Mouse (Mus musculus): ENCODE measurements at regions not wholly inside any gene's neighbourhood (a gene's known extent, or its start where the extent isn't known, plus 50 kb on each side); places are given as distances from the start of the nearest gene placed in this dataset.

- DNase-seq (ENCODE audit: low read depth, low spot score) = no peak
Measured at GRCm38 (mm10) chr19:14891689-14892389, 294.0 kb upstream of the Tle4 start.

DNA sequence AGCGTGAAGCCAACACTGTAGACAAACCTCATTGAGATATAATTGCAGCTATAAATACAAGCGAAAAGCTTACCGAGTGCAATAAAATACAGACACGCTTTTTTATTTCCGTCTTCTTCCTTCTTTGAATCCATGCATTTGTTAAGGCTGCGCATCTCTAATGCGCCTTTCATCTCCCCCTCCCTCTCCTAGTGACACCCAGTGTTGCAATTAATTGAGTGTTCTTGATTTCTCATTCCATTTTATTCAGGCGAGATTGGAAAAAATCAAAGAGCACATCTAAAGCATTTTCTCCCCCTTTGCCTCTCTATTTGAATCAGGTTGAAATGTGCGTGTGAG is 293.2 kb upstream of the Tle4 start:
- DNase-seq (ENCODE audit: low read depth, low spot score) = no peak

GRCm38 (mm10) chr19:14890241-14891089 is 292.6 kb upstream of the Tle4 start:
- no peak for DNase-seq (ENCODE audit: low read depth, low spot score)

DNA sequence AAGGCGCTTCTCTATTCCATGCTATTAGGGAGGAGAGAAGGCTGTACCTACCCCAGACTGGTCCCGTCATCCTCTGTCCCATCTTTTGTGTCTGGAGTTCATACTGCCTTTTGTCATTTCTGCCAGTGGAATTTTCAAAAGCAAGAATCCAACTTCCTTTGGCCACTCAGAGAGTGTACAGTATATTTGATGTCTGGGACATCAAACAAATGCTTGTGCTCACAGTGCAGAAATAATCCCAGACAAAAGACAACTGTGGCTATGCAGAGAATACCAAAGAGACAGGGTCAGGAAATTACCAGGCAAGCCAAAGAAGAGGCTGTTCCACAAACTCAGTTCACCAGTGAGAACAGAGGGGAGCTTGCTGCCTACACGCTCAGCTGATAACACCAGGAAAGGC is 291.9 kb upstream of the Tle4 start:
- DNase-seq (ENCODE audit: low read depth, low spot score) = no peak

DNA sequence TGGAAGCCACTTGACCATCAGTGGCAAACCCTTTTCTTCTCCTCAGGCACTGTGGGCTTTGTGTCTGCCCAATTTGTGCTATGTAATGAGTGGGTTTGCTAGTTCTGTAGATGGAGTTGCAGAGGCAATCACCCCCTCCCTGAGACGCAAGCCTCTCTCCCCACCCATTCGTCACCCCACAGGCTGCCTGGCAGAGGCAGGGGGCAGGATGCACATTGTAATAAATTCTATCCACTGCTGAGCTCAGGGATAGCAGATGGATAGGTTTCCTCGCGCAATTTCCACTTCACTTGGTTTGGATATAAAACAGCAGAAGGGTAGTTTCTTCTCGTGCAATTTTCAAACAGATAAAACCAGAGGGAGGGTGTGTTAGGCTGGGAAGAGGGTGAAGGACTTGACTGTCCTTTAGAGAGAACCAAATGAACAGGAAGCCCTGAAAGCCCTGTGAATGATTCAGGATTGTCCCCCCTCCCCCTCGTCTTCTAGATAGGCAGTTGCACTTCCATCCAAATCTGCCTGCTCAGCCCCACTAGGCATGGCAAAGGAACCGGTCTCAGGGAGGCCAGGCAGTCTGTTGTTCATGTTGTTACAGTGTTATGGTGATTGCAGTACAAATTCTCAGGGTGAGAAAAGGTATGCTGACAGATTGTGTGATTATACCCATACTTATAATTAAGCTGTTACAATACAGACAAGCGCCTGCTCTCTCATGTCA is 286.0 kb upstream of the Tle4 start:
- no peak for DNase-seq (ENCODE audit: low read depth, low spot score)

DNA sequence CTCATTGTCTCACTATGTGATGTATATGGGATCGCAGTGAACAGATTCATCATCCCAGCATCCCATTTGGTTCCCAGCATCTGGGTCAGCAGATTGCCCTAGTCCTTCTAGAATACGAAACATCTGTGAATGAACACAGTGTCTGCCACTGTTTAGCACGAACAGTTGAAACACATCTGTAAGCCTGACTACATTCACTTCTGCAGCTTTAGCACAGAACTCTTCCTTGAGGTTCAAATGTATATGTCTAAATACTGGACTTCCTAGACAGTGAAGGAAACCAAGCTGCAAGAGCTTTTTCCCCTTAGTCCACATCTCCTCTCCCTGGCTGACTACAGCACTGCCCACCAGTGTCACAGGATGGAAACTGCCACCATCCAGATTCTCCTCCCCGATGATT is 283.0 kb upstream of the Tle4 start:
- DNase-seq (ENCODE audit: low read depth, low spot score) = no peak

GRCm38 (mm10) chr19:14873986-14874385 is 276.1 kb upstream of the Tle4 start:
- no peak for DNase-seq (ENCODE audit: low read depth, low spot score)

DNA sequence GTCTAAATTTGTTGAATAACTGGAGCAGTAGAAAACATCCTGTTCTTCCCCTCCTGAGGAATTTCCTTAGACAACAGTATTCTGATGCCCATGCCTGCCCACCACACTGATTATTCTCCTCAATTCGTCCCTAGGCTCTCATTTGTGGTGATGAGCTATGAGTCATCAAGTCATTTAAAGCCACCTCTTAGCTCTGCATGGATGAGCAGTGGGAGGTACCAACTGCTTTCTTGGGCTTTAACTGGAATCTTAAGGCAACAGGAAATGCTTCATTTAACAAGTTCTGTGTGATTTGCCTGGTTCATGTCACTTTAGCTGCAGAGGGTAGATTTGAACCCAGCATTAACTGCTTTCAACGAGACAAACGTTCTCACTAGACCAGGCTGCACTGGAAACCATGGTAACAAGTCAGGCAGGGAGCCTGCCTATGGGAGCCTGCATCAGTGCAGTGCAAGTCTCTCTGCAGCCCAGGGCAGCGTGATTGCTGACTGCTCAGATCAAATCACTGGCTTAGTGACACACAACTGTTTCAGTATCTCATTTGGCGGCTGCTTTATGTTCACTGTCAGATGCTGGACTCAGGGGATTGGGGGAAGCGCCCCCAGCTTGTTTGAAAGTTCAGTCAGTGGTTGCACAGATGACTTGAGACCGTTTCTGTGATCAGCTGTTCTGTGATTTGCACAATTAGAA is 273.5 kb upstream of the Tle4 start:
- no peak for DNase-seq (ENCODE audit: low read depth, low spot score)

DNA sequence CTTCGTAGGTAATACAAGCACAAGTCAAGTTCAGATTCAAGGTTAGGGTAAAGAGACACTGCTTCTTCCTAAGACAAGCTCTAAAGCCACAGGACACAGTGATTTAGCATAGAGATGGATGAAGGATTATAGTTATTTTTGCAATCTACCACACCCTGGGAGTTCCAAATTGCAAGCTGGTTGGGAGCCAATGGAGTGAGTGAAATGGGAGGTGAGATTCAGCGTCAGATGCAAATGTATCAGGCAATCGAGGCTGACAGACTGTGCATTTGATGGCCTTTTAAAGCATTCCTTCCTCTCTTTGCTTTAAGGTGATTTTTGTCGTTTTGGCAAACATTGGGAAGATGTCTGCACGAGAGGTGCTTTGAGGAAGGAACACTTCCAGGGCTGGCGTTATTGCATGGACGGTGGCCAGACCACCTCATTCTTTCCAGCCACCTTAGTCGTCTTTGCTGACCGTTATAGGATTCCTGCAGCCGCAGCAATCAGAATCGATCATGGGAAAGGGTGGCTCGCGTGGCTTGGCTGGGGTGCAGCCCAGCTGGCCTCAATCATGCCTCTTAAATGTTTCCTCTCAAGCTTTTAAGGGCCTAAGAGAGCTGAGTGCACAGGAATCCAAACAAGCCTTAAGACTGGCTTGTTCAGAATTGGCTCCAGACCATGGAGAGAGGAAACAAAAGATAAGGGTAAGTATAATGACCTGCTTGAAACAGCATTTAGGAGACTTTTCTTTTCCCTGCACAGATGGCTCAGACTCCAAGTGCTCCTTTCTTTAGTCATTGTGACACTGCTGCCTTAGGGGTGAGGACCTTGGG is 265.0 kb upstream of the Tle4 start:
- DNase-seq (ENCODE audit: low read depth, low spot score) = no peak

GRCm38 (mm10) chr19:14855036-14855435 is 257.2 kb upstream of the Tle4 start:
- no peak for DNase-seq (ENCODE audit: low read depth, low spot score)

- DNase-seq (ENCODE audit: low read depth, low spot score) = no peak
Measured at GRCm38 (mm10) chr19:14853416-14853815, 255.6 kb upstream of the Tle4 start.

GRCm38 (mm10) chr19:14849561-14849960 is 251.7 kb upstream of the Tle4 start:
- DNase-seq (ENCODE audit: low read depth, low spot score) = no peak

GRCm38 (mm10) chr19:14847120-14847519 is 249.3 kb upstream of the Tle4 start:
- no peak for DNase-seq (ENCODE audit: low read depth, low spot score)

DNA sequence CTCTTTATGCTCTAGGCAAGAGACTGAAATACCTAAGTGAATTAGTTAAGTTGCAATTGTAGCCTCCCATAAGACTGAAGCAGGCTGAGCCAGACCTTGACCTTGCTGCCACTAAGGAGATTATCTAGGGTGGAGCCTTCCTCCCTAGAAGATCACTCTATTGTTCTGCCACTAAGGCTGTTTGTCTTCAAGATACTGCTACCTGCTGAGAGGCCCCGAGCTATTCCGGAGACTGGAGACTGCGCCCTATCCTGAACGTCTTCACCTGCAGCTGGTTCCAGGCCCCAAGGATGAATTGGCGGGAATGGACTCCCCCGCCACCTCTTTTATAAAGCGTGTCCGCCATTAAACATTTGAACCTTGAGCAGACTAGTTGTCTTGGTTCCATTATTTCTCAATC is 237.8 kb upstream of the Tle4 start:
- DNase-seq (ENCODE audit: low read depth, low spot score) = no peak

DNA sequence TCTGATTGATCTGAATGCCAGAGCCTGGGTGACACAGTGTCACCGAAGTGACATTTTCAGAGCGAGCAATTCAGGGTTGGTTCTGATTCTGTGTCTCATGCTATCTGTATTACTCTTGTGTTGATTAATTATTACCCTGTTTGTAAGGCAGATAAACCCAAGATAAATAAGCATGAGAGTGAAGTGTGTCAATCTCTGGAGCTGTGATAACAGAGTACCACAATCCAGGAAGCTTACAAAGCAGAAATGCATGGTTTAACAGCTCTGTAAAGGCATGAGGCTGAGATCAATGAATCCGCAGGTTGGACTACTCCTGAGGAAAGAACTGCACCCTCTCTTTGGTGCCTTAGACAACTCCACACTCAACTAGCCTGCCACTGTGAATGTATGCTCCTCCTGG is 218.5 kb upstream of the Tle4 start:
- no peak for DNase-seq (ENCODE audit: low read depth, low spot score)

GRCm38 (mm10) chr19:14806787-14807186 is 208.9 kb upstream of the Tle4 start:
- no peak for DNase-seq (ENCODE audit: low read depth, low spot score)

DNA sequence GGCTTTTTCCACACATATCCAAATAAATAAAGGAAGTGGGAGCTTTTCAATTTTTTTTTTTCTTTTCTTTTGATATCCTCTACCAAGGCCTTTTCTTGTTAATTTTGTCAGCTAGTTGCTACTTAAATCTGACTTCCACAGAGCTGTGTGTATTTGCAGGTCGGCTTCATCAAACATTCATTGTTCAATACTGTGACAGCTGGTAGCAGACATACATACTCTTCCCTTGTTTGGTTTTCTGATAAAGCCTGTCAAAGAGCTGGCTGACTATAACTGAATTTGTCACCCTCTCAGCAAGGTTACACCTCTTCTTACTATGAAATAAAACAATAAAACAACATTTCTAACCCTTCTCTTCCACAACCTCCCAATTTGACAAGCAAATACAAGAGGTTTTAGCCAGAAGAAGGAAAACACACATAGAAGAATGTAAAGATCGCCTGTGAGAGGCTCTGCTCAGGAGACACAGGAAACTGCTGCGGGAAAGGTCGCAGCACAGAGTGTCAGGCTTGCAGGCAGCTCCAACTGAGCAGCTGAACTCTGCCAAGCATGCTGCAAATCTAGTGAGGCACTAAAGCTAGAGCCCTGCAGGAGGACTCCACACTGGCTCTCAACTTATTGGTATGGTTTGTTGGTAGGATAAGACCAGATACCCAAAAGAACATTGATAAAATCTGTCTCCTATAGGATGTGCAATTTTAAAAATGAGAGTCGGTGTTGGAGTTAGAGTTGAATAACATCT is 205.2 kb upstream of the Tle4 start:
- DNase-seq (ENCODE audit: low read depth, low spot score) = no peak

GRCm38 (mm10) chr19:14801669-14802068 is 203.8 kb upstream of the Tle4 start:
- no peak for DNase-seq (ENCODE audit: low read depth, low spot score)

GRCm38 (mm10) chr19:14799002-14799401 is 201.2 kb upstream of the Tle4 start:
- peak; percentile 4 for DNase-seq (ENCODE audit: low read depth, low spot score)

GRCm38 (mm10) chr19:14798417-14798816 is 200.6 kb upstream of the Tle4 start:
- no peak for DNase-seq (ENCODE audit: low read depth, low spot score)
